Mouse (Mus musculus) left cerebral cortex, adult 8-10 months (tissue): ENCODE results near the gene Mum1. TPM values are rescaled to one million over a fixed set of nuclear protein-coding genes. Genes with fewer than 3 reads are reported as not detected.
"Not testable (repeated sequence)": the region's sequence is repeated elsewhere in the genome, so short reads cannot be mapped to it uniquely, and the experiment has no call there.

Source experiments
- DNase-seq, 2 experiments: peaks; one replicate each; pipeline ENCODE4 v3.0.0; 2022; ENCODE audit warnings: low spot score in 2 of 2
- total RNA-seq, 4 experiments: library from RNA; stranded (reverse); gene quantifications; 2 replicates each; pipeline ENCODE4 v1.2.4; 2022

Mum1 gene
- total RNA-seq, 4 experiments from 2014 or later = 41.9 to 51.7 (median 44.1) TPM

- DNase-seq = no peak
These were observed 18.0 kb upstream of the Mum1 start for GRCm38 (mm10) chr10:80208248-80208647.

GRCm38 (mm10) chr10:80208841-80209371 is 17.3 kb upstream of the Mum1 start:
- DNase-seq = no peak

DNA sequence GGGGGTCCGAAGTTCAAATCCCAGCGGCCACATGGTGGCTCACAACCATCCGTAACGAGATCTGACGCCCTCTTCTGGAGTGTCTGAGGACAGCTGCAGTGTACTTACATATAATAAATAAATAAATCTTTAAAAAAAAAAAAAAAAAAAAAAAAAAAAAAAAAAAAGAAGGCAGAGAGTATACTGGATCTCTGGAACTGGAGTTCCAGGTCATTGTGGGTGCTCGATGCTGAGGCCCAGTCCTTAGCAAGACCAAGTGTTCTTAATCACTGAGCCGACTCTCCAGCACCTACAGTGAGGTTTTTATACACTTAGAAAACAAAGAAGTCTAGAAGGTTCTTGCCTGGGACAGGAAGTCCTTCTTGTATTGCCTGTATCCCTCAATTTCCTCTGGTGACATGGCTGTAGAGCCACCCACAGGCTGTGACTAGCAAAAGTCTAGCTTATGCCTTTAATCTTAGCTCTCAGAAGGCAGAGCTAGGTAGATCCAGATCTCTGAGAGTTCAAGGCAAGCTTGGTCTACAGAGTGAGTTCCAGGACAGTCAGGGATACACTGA is 14.6 kb upstream of the Mum1 start:
- not testable (repeated sequence) for DNase-seq

DNA sequence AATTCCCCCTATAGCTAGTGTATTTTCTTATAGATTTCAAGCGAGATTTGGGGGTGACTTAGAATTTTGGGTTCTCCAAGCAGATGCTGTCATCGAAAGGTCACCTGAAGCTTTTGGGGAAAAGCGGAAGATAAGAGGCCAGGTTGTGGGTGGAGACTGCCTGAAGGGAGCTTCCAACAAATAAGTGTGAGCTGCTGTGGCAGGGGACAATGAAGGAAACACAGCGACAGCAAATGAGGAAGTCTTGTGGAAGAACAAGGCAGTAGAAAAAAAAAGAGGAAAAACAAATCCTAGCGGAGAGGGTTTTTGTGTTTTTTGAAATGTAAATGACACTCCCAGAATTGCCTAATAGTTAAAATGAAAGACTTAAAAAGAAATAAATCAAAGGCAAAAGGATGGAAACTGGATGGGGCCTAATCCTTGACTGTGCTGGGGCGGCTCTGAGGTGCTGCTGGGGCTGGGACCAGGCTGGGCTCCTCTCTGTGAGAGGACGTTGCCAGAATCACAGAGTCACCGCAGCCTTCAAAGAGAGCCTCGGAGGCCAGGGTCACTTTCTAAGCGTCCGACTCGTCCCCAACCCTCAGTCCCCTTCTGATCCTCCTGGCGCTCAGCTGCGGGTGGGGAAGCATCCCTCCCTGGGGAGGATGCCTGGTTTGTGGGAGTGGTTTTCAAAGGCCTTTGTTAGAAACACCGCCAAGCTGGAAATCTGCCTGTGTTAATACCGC is 11.0 kb upstream of the Mum1 start:
- DNase-seq = no peak

DNA sequence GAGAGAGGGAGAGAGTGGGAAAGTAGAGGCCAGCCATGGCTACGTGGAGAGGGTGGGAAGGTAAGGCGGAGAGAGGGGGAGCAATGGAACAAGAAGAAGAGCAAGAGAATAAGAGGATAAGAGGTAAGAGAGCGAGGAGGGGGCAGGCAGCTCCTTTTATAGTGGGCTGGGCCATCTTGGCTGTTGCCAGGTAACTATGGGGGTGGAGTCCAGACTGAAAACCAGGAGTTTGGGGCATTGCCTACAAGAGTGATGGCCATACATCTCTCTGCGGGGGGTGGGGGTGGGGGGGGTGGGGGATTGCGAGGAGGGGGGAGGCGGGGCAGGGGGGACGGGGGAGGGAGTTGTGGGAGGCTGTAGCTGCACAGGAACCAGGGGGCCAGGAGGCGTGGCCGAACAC is 5.6 kb upstream of the Mum1 start:
- no peak for DNase-seq

DNA sequence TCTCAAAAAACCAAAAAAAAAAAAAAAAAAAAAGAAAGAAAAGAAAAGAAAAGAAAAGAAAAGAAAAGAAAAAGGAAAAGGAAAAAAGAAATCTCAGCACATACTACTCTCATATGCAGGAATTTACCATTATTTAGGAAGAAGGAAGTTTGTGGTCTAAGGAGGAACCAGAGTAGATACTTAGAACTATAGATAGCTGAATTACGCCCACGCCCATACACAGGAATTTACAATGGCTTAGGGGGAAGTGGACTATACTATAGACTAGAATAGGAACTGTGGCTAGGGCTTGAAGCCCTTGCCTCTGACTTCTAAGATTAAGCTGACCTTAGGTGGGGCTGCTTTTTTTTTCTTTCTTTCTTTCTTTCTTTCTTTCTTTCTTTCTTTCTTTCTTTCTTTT is 3.1 kb upstream of the Mum1 start:
- not testable (repeated sequence) for DNase-seq

DNA sequence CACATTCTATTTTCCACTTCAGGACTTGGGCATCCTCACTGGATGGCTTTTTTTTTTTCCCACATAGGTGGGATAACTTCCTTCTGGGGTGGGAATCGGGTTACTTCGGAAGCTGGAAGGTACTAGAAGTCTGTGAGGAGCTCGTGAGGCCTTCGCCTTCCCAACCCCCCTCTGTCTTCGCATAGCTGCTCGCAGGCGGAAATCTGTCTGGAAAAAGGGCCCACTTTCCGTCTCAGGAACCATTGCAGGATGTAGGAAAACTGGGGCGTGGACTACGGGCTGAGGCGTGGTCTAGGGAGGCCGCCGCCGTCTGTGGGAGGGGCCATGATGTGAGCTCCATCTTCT is 191 bp upstream of the Mum1 start:
- DNase-seq = no peak

DNA sequence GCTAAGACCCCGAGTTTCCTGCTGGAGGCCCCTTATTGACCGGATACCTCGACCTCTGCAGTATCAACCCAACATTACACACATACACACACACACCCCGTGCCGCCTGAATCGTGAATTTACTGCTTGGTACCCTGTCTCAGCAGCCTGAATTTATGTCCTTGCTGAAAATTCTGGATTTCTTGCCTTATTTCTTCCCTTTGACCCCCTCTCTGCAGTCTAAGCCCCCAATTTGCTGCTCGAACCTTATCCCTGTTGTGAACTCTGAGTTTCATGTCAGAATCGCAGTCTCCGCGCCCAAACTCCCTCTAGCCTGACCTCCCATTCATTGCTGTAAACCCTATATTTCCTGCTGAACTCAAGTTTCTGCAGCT is 919 bp downstream of the Mum1 start:
- DNase-seq = no peak

DNA sequence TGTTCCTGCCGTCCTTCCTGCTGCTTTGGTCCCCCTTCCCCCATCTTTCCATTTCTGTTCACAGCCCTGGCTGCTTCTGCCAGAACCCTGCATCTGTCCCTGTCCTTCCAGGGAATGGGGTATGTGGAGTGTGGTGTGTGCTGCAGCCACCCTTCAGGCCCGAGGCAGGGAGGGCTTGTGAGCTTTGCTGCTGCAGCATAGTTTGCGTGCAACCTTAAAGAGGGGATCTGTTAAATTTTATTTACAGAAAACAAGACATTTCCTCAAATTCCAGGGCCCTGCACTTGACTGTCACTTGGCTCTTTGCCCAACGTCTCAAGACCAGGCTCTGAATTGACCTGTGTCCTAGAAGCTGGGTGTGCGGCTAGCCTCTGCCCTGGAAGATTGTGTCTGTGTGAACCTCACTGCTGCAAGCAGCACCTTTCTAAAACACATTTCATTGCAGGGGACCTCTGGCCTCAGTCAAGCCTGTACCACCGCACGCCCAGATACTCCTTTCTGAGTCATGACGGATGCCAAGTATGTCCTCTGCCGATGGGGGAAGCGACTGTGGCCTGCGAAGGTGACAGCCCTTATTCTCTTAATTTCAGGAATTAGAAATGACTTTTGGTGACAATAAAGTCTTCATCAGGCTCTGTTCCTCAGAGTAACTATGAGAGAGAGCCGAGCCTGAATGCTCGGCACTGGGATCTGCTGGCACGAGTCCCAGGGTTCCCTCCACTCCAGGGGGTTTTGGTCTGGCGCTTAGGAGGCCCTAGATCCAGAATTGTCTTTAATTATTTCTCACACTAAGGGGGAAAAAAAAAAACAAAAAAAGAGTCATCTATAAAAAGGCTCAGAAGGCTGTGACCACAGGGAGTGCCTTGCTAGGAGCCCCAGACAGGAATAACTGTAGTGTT is 1.9 kb downstream of the Mum1 start:
- DNase-seq = no peak

- no peak for DNase-seq
These were observed 10.1 kb downstream of the Mum1 start for GRCm38 (mm10) chr10:80236145-80236825.

DNA sequence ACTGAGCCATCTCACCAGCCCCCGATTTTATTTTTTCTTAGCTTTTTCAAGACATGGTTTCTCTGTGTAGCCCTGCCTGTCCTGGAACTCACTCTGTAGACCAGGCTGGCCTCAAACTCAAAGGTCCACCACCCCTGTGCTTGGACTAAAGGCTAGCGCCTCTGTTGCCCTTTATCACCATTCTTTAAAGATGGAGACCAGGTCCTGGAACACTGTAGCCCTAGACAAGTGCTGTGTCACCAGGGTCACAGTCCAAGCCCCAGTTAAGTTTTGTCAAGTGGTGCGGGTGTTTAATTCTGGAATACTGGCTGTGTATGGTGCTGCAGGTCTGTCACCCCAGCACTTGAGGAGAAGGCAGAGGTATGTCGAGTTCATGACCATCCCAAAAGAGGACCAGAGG is 10.8 kb downstream of the Mum1 start:
- DNase-seq = no peak

DNA sequence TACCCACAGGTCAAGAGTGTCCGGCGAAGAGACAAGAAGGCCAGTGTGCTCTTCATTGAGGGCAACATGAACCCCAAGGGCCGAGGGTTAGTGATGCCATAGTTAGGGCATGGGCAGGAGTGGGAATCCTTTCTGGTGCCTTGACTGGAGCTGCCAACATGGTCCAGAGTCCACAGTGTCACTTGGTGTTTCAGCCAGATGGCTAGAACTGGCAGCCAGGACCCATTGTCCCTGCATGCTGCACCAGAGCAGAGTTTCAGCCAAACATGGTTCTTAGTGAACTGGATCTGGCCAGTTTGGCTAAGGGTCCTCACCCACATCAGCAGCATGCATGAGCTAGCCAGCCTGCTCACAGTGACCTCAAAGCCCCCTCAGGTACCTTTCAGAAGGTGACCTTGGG is 12.1 kb downstream of the Mum1 start:
- DNase-seq = no peak

DNA sequence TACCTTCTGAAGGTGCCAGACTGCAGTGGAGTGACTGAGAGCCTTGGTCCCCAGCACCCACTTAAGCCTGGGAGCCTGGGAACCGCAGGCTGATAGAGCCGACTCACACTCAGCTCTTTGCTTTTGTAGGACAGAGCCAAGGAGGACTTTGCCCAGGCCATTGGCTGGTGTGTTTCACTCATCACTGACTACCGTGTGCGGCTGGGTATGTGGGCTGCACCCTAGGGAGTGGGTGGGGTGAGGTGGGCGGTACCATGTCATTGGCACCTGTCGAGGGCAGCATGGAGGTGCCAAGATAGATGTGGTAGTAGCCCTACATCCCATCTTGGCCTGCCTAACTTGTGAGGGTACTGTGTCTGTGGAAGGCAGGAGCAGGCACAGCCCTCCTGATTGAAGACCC is 13.6 kb downstream of the Mum1 start:
- no peak for DNase-seq

DNA sequence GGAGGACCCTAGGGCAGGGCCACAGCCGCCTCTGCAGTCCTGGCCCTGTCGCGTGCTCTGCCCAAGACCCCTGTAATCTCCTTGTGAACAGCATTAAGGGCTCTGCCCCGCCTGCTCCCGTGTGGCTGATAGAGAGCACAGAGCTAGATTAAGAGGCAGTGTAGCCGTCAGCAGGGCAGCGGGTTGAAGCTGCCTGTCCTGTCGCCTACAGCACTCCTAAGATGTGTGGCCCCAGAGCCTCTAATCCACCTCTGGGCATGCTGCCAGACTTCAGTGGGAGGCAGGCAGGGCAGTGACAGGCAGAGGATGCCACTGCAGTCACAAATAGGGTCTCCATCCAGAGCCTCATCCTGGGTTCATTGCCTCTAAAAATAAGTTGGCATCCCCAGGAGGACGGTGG is 15.9 kb downstream of the Mum1 start:
- DNase-seq = no peak

DNA sequence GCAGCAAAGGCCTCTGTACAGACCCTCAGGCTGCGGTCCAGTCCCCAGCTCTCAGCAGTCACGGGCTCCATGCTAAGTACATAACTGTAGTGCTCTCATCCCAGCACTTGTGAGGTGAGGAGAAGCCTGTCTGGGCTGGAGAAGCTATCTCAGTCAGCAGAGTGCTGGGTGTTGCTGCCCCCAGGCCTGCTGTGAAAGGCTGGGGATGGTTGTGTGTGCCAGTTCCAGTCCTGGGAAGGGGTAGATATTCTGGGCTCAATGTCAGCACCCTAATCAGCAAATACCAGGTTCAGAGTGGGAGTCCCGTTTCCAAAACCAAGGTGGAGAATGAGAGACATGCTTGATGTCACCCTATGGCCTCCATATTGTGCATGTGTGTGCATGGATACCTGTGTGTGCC is 16.4 kb downstream of the Mum1 start:
- DNase-seq = no peak

DNA sequence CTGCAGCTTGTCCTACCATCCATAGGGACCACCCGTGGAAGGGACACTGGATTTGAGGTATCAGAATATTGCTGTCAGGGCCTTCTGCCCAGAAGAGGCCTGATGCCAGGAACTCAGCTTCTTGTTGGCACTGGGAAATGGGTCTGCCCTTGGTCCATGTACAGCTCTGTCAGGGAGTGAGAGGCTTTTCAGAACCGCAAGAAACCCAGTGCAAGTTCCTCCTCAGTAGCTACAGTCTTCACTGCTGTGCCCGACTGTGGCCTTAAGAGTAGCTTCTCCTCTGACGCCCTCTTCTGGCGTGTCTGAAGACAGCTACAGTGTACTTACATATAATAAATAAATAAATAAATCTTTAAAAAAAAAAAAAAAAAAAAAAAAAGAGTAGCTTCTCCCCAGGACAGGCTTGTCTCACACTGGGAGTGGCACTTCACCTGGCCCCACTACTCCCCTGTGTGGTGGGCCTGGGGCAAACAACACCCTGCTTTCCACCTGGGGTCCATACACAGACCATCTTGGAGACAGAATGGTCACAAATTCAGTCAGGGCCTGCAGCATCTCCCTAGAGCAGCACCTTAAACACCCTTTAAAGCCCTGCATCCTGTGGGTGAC is 18.7 kb downstream of the Mum1 start:
- no peak for DNase-seq

- no peak for DNase-seq
These were observed 19.4 kb downstream of the Mum1 start for GRCm38 (mm10) chr10:80245600-80245999.

- no peak for DNase-seq
These were observed 21.6 kb downstream of the Mum1 start for GRCm38 (mm10) chr10:80247849-80248248.

GRCm38 (mm10) chr10:80248437-80248836 is 22.2 kb downstream of the Mum1 start:
- not testable (repeated sequence) for DNase-seq

GRCm38 (mm10) chr10:80248971-80249640 is 22.9 kb downstream of the Mum1 start, which contains the start of gene Ndufs7:
Ndufs7 (plus strand) TSS chr10:80249121.
- peak; percentile 90 to 99 for DNase-seq

DNA sequence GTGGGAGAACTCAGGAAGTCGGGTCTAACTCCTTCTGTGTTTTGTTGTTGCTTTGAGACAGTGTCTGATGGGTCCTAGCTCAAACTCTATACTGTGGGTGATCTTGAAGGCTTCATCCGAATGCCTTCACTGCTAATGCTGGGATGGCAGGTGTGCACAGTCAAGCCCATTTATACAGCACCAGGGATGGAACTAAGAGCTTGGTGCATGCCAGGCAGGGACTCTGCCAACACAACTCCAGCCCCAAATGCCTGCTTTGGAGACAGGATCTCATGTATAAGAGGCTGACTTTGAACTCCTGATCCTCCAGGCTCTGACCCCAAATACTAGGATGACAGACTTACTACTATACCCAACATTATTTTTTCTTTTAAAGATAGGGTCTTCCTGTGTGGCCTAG is 23.8 kb downstream of the Mum1 start:
- no peak for DNase-seq
